Mouse (Mus musculus): ENCODE data around the gene Anp32e. TPM values are rescaled to one million over a fixed set of nuclear protein-coding genes. Genes with fewer than 3 reads are reported as not detected.
"Not testable (repeated sequence)": the region's sequence is repeated elsewhere in the genome, so short reads cannot be mapped to it uniquely, and the experiment has no call there.

Anp32e gene
- polyA plus RNA-seq, 1 experiment: 235 TPM

DNA sequence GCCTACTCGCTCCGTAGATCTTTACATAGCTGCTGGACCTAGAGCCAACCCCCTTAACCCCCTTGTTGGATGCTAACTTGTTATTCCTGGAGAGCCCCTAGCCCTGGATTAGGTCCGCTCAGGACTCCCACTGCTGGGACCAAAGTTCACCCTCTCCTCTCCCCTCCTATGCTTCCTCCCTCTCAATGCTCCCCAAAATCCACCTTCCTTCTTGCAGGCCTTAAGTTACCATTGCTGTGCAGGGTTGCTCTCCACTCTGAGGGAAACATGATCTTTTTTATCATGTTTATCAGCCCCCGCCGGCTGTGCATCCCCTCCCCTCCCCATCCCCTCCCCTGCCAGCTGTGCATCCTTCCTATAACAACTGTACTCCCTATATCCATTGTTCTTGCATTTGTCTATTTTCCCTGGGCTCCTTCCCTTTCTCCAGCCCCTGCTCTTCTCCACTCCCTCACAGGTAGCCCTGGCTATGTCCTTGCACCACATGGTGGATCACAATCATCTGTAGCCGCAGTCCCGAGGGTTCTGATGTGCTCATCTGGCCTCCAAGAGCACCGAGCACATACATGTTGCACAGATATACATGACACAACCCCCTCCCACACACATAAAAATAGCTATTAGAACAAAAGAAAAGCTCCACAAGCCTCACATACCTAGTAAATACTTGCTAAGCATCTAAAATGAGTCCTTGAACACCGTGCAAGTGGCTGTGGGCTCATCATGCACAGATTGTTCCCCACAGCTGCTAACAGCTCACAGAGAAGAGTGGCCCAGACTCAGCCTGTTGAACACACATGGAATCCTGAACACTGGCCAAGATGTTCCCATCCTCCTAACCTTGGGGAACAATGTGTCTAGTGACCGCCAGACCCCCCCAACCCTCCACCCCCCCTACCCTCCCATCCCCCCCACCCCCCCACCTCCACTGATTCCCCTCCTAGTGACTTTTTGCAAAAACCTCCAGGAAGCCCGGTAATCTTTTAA lies 36.7 kb upstream of the Anp32e start:
- Histone ChIP-seq H3K27ac (ENCODE audit: insufficient read depth, low read length) (no peak overlapping the region), H3K4me1 (ENCODE audit: control insufficient read depth, insufficient read depth, low read length) (peaks cover 2% of the 10 kb centered on the region; the same call in 1 of the 2 replicates), H3K4me3 (ENCODE audit: insufficient read depth, low read length) (no peak overlapping the region)
- TF ChIP-seq CTCF (IDR thresholded peaks at IDR 0.05; ENCODE audit: borderline replicate concordance, insufficient read depth, low read length): no peak

- Histone ChIP-seq H3K4me3 (ENCODE audit: insufficient read depth, low read length) (peak overlapping the region; percentile 40), H3K4me1 (ENCODE audit: control insufficient read depth, insufficient read depth, low read length) (peaks cover 2% of the 10 kb centered on the region; the same call in 1 of the 2 replicates), H3K27ac (ENCODE audit: insufficient read depth, low read length) (peak overlapping the region; percentile 80)
- TF ChIP-seq POLR2A (IDR thresholded peaks at IDR 0.05; ENCODE audit: low read depth, low read length) (no peak), CTCF (IDR thresholded peaks at IDR 0.05; ENCODE audit: borderline replicate concordance, insufficient read depth, low read length) (no peak)
Measured at GRCm38 (mm10) chr3:95893126-95893525, 35.9 kb upstream of the Anp32e start.

GRCm38 (mm10) chr3:95893606-95894316 lies 35.3 kb upstream of the Anp32e start, which contains the start of gene Aph1a:
TSS of gene Aph1a (plus strand) at chr3:95893969.
- peak; percentile 89 for TF ChIP-seq POLR2A (IDR thresholded peaks at IDR 0.05; ENCODE audit: low read depth, low read length)
- H3K4me1 ChIP-seq (ENCODE audit: control insufficient read depth, insufficient read depth, low read length): not testable (repeated sequence)
- Histone ChIP-seq H3K4me3 (ENCODE audit: insufficient read depth, low read length) (peak within 1 kb of the TSS; percentile 95), H3K27ac (ENCODE audit: insufficient read depth, low read length) (peak within 1 kb of the TSS; percentile 80)

DNA sequence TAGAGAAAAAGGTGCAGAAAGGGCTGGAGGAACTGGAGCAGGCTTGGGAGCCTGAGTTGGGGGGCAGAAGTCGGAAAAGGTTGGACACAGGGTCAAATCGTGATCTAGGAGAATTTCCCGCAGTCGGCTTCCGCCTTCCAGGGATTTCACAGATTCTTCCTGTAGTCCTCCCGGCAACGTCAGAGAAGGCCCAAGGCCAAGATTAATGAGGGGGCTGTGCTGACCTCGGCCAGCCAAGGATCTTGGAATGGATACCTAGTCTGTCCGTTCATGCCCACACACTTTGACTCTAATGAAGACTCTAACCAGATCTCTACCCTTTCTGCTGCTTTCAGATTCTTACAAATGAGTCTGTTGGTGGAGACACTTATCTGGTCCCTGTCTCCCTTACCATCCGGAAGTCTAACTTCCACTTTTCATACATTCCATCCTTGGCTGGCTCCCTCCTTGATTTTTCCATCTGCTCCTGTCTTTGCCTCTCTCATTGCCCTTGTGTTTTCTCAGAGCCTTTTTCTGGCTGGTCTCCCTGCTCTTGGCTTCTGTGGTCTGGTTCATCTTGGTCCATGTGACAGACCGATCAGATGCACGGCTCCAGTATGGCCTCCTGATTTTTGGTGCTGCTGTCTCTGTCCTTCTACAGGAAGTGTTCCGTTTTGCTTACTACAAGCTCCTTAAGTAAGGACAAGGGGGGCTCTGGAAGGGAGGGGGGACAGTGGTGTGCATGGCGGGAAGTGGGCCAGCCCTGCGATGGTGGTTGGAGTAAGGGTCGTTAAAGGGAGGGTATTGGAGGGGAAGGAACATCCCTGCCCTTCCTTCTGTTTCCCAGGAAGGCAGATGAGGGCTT lies 34.5 kb upstream of the Anp32e start:
- TF ChIP-seq CTCF (IDR thresholded peaks at IDR 0.05; ENCODE audit: borderline replicate concordance, insufficient read depth, low read length): no peak
- TF ChIP-seq POLR2A (IDR thresholded peaks at IDR 0.05; ENCODE audit: low read depth, low read length): peak; percentile 6; the same call in 1 of the 2 replicates
- H3K4me1 ChIP-seq (ENCODE audit: control insufficient read depth, insufficient read depth, low read length): peaks cover 2% of the 10 kb centered on the region; the same call in 1 of the 2 replicates

DNA sequence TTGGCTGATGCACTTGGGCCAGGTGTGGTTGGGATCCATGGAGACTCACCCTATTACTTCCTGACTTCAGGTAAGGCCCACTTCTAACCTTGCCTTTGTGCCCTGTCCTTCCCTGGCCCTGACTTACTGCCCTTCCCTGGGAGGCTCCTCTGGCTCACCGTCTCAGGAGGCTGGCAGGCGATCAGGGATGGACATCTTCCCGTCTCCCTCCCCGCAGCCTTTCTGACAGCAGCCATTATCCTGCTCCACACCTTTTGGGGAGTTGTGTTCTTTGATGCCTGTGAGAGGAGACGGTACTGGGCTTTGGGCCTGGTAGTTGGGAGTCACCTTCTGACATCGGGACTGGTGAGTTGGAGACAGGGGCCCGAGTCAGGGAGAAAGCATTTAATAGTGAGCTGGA lies 33.5 kb upstream of the Anp32e start:
- H3K4me3 ChIP-seq (ENCODE audit: insufficient read depth, low read length); H3K27ac ChIP-seq (ENCODE audit: insufficient read depth, low read length); H3K4me1 ChIP-seq (ENCODE audit: control insufficient read depth, insufficient read depth, low read length): not testable (repeated sequence)

More for the DNA sequence above, 34.5 kb upstream of the Anp32e start:
- Histone ChIP-seq H3K4me3 (ENCODE audit: insufficient read depth, low read length) (peak overlapping the region; percentile 95), H3K27ac (ENCODE audit: insufficient read depth, low read length) (peak overlapping the region; percentile 76)

GRCm38 (mm10) chr3:95899800-95900524 lies 29.1 kb upstream of the Anp32e start:
- no peak overlapping the region for H3K4me3 ChIP-seq (ENCODE audit: insufficient read depth, low read length)
- H3K4me1 ChIP-seq (ENCODE audit: control insufficient read depth, insufficient read depth, low read length): no peaks in the 10 kb centered on the region
- TF ChIP-seq POLR2A (IDR thresholded peaks at IDR 0.05; ENCODE audit: low read depth, low read length) (no peak), CTCF (IDR thresholded peaks at IDR 0.05; ENCODE audit: borderline replicate concordance, insufficient read depth, low read length) (no peak)
- no peak overlapping the region for H3K27ac ChIP-seq (ENCODE audit: insufficient read depth, low read length)

DNA sequence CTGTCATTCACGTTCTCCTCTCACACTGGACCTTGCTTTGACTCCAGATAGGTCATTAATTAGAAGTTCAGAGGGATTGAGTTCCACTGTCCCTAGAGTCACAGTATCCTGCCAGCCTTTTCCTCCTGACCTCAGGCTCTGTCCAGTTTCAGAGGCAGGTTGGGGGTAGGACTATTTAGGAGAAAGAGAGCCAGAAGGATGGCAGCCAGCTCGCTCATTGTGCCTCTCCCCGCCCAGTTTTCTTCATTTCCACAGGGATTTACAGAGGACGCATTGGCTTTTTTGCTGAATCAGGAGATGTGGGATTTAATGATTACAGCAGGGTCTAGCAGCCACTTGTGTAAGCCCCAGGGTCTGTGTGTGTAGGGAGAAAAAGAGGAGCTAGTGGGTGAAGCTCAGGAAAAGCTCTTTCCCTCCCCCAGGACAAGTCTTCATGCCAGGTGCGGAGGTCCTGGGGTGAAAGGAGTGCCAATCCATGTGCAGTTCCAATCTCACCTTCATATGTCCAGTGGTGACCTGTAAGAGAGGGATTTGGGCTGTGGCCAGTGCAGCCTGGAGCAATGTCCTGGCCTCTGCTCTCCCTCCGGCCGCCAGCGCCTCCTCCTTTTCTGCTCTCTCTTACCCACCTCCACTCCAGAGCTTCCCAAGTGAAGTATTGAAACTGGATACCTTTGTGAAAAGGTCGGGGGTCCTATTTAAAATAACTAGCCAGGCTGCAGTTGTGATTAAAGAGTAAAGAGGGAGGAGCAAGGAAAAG lies 27.3 kb upstream of the Anp32e start:
- no peak overlapping the region for H3K4me3 ChIP-seq (ENCODE audit: insufficient read depth, low read length)
- H3K4me1 ChIP-seq (ENCODE audit: control insufficient read depth, insufficient read depth, low read length): no peaks in the 10 kb centered on the region
- H3K27ac ChIP-seq (ENCODE audit: insufficient read depth, low read length): no peak overlapping the region
- TF ChIP-seq CTCF (IDR thresholded peaks at IDR 0.05; ENCODE audit: borderline replicate concordance, insufficient read depth, low read length) (no peak), POLR2A (IDR thresholded peaks at IDR 0.05; ENCODE audit: low read depth, low read length) (no peak)

DNA sequence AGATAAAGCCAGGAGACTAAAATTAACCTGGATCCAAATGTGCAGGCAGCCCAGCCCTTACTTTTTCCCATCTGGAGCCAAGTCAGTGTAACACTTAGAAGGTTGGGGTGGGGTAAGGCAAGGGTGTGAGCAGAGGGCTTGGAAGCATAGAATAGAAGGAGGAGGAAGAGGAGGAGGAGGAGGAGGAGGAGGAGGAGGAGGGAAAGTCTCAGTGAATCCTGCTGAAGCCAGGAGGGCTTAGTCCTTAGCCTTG lies 26.7 kb upstream of the Anp32e start:
- no peak overlapping the region for H3K27ac ChIP-seq (ENCODE audit: insufficient read depth, low read length)
- H3K4me3 ChIP-seq (ENCODE audit: insufficient read depth, low read length): no peak overlapping the region
- H3K4me1 ChIP-seq (ENCODE audit: control insufficient read depth, insufficient read depth, low read length): no peaks in the 10 kb centered on the region
- TF ChIP-seq CTCF (IDR thresholded peaks at IDR 0.05; ENCODE audit: borderline replicate concordance, insufficient read depth, low read length) (no peak), POLR2A (IDR thresholded peaks at IDR 0.05; ENCODE audit: low read depth, low read length) (no peak)
